Mouse (Mus musculus): ENCODE results near the gene St6galnac3. TPM values are rescaled to one million over a fixed set of nuclear protein-coding genes. Genes with fewer than 3 reads are reported as not detected.

St6galnac3 gene
- polyA plus RNA-seq, 1 experiment, result not detected

- no peaks in the 10 kb centered on the region for H3K27me3 ChIP-seq (ENCODE audit: control insufficient read depth, insufficient read depth, insufficient read length)
- TF ChIP-seq FOSL1 (IDR thresholded peaks at IDR 0.05; ENCODE audit: insufficient read depth, low read length, poor library complexity, severe bottlenecking) (no peak), MYOD1 (IDR thresholded peaks at IDR 0.05; ENCODE audit: control insufficient read depth, insufficient read length, low read depth) (no peak), CTCF (IDR thresholded peaks at IDR 0.05; ENCODE audit: control insufficient read depth, insufficient read depth, insufficient read length) (no peak), USF1 (IDR thresholded peaks at IDR 0.05; ENCODE audit: low read depth) (no peak), MYOG (IDR thresholded peaks at IDR 0.05; ENCODE audit: control insufficient read depth, extremely low read depth, insufficient read length) (no peak), CEBPB (IDR thresholded peaks at IDR 0.05; ENCODE audit: low read depth) (no peak), MAX (IDR thresholded peaks at IDR 0.05) (no peak)
- H3K79me3 ChIP-seq (ENCODE audit: low read depth), result no peaks in the 10 kb centered on the region
- no peaks in the 10 kb centered on the region for H3K36me3 ChIP-seq (ENCODE audit: control insufficient read depth, insufficient read depth)
- no peak overlapping the region for H3ac ChIP-seq (ENCODE audit: control insufficient read depth, insufficient read length, low read depth)
- no peak overlapping the region for H3K4me3 ChIP-seq (ENCODE audit: insufficient read depth, poor library complexity, severe bottlenecking)
- H3K79me2 ChIP-seq (ENCODE audit: control insufficient read depth, insufficient read depth), result no peaks in the 10 kb centered on the region
Observed at GRCm38 (mm10) chr3:153429840-153430239, 295.1 kb downstream of the St6galnac3 start.

GRCm38 (mm10) chr3:153421918-153422290 lies 303.1 kb downstream of the St6galnac3 start:
- TF ChIP-seq USF1 (IDR thresholded peaks at IDR 0.05; ENCODE audit: low read depth) (no peak), FOSL1 (IDR thresholded peaks at IDR 0.05; ENCODE audit: insufficient read depth, low read length, poor library complexity, severe bottlenecking) (no peak), MAX (IDR thresholded peaks at IDR 0.05) (no peak), MYOD1 (IDR thresholded peaks at IDR 0.05; ENCODE audit: control insufficient read depth, insufficient read length, low read depth) (no peak), CTCF (IDR thresholded peaks at IDR 0.05; ENCODE audit: control insufficient read depth, insufficient read depth, insufficient read length) (no peak), MYOG (IDR thresholded peaks at IDR 0.05; ENCODE audit: control insufficient read depth, extremely low read depth, insufficient read length) (no peak), CEBPB (IDR thresholded peaks at IDR 0.05; ENCODE audit: low read depth) (no peak)
- Histone ChIP-seq H3K79me2 (ENCODE audit: control insufficient read depth, insufficient read depth) (no peaks in the 10 kb centered on the region), H3K4me3 (ENCODE audit: insufficient read depth, poor library complexity, severe bottlenecking) (no peak overlapping the region), H3K79me3 (ENCODE audit: low read depth) (no peaks in the 10 kb centered on the region), H3K36me3 (ENCODE audit: control insufficient read depth, insufficient read depth) (no peaks in the 10 kb centered on the region), H3ac (ENCODE audit: control insufficient read depth, insufficient read length, low read depth) (no peak overlapping the region), H3K27me3 (ENCODE audit: control insufficient read depth, insufficient read depth, insufficient read length) (no peaks in the 10 kb centered on the region)

DNA sequence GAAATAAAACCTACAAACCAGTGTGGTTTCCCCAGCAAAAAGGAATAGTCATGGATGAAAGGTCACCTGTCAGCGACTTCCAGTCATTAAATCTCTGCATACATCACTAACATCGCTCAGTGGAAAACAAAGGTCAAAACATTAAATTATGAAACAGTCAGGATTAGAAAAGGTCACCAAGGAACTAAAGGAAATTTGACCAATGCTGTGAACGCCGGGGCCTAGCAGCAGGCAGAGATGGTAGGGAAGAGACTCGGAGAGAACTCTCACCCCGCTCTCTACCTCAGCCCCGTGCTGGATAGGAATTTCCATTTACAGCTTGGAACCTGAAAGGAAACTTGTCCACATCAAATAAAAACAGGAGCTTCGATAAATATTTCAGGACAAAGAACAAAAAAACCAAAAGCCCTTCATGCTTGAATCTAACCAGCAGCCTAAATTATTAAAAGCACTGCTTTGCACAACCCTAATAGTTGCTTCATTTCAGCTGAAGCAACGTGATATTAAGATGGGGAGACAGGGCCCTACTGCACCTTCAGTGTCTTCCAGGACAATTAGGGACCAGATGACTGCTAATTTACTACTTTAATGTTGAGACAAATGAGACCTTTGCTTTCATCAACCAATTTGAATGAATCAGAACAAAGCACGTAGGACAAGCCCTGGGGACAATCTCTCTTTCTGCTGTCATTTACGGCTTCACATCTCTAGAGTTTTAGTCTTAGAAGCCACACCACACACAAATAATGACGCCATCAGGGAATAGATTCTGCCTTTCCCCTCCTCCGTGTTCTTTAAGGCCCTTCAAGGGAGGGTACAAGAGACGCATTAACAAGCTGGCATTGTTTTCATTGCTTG lies 303.7 kb downstream of the St6galnac3 start:
- H3ac ChIP-seq (ENCODE audit: control insufficient read depth, insufficient read length, low read depth), result no peak overlapping the region
- H3K36me3 ChIP-seq (ENCODE audit: control insufficient read depth, insufficient read depth), result no peaks in the 10 kb centered on the region
- no peak for TF ChIP-seq USF1 (IDR thresholded peaks at IDR 0.05; ENCODE audit: low read depth)
- TF ChIP-seq MAX (IDR thresholded peaks at IDR 0.05), result no peak
- TF ChIP-seq MYOD1 (IDR thresholded peaks at IDR 0.05; ENCODE audit: control insufficient read depth, insufficient read length, low read depth), result no peak
- no peak for TF ChIP-seq MYOG (IDR thresholded peaks at IDR 0.05; ENCODE audit: control insufficient read depth, extremely low read depth, insufficient read length)
- TF ChIP-seq FOSL1 (IDR thresholded peaks at IDR 0.05; ENCODE audit: insufficient read depth, low read length, poor library complexity, severe bottlenecking), result no peak
- no peak for TF ChIP-seq CEBPB (IDR thresholded peaks at IDR 0.05; ENCODE audit: low read depth)
- TF ChIP-seq CTCF (IDR thresholded peaks at IDR 0.05; ENCODE audit: control insufficient read depth, insufficient read depth, insufficient read length), result no peak
- H3K27me3 ChIP-seq (ENCODE audit: control insufficient read depth, insufficient read depth, insufficient read length), result no peaks in the 10 kb centered on the region
- H3K79me2 ChIP-seq (ENCODE audit: control insufficient read depth, insufficient read depth), result no peaks in the 10 kb centered on the region
- no peak overlapping the region for H3K4me3 ChIP-seq (ENCODE audit: insufficient read depth, poor library complexity, severe bottlenecking)
- H3K79me3 ChIP-seq (ENCODE audit: low read depth), result no peaks in the 10 kb centered on the region

DNA sequence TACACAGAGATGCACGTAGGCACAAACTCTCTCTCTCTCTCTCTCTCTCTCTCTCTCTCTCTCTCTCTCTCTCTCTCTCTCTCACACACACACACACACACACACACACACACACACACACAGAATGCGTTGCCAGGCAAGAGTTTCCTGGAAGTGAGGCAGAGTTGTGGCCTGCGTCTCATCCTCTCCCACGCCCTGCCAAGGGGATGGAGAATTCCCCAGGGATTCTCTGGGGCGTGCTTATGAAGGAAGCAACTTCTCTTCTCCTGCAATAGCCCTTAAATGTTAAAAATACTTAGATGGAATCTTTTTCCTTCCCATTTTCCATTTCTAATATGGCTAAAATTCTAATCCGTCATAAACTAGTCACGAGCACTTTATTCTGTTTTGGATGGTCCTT lies 305.6 kb downstream of the St6galnac3 start:
- Histone ChIP-seq H3K27me3 (ENCODE audit: control insufficient read depth, insufficient read depth, insufficient read length) (no peaks in the 10 kb centered on the region), H3K36me3 (ENCODE audit: control insufficient read depth, insufficient read depth) (no peaks in the 10 kb centered on the region), H3K4me3 (ENCODE audit: insufficient read depth, poor library complexity, severe bottlenecking) (no peak overlapping the region), H3K79me2 (ENCODE audit: control insufficient read depth, insufficient read depth) (no peaks in the 10 kb centered on the region), H3K79me3 (ENCODE audit: low read depth) (no peaks in the 10 kb centered on the region), H3ac (ENCODE audit: control insufficient read depth, insufficient read length, low read depth) (no peak overlapping the region)
- TF ChIP-seq MAX (IDR thresholded peaks at IDR 0.05), result no peak
- TF ChIP-seq MYOD1 (IDR thresholded peaks at IDR 0.05; ENCODE audit: control insufficient read depth, insufficient read length, low read depth), result no peak
- TF ChIP-seq CEBPB (IDR thresholded peaks at IDR 0.05; ENCODE audit: low read depth), result no peak
- TF ChIP-seq MYOG (IDR thresholded peaks at IDR 0.05; ENCODE audit: control insufficient read depth, extremely low read depth, insufficient read length), result no peak
- no peak for TF ChIP-seq FOSL1 (IDR thresholded peaks at IDR 0.05; ENCODE audit: insufficient read depth, low read length, poor library complexity, severe bottlenecking)
- no peak for TF ChIP-seq USF1 (IDR thresholded peaks at IDR 0.05; ENCODE audit: low read depth)
- TF ChIP-seq CTCF (IDR thresholded peaks at IDR 0.05; ENCODE audit: control insufficient read depth, insufficient read depth, insufficient read length), result no peak

GRCm38 (mm10) chr3:153417001-153417400 lies 308.0 kb downstream of the St6galnac3 start:
- Histone ChIP-seq H3K4me3 (ENCODE audit: insufficient read depth, poor library complexity, severe bottlenecking) (no peak overlapping the region), H3K27me3 (ENCODE audit: control insufficient read depth, insufficient read depth, insufficient read length) (no peaks in the 10 kb centered on the region), H3ac (ENCODE audit: control insufficient read depth, insufficient read length, low read depth) (no peak overlapping the region), H3K79me2 (ENCODE audit: control insufficient read depth, insufficient read depth) (no peaks in the 10 kb centered on the region), H3K36me3 (ENCODE audit: control insufficient read depth, insufficient read depth) (no peaks in the 10 kb centered on the region), H3K79me3 (ENCODE audit: low read depth) (no peaks in the 10 kb centered on the region)
- TF ChIP-seq MAX (IDR thresholded peaks at IDR 0.05), result no peak
- no peak for TF ChIP-seq FOSL1 (IDR thresholded peaks at IDR 0.05; ENCODE audit: insufficient read depth, low read length, poor library complexity, severe bottlenecking)
- no peak for TF ChIP-seq CTCF (IDR thresholded peaks at IDR 0.05; ENCODE audit: control insufficient read depth, insufficient read depth, insufficient read length)
- TF ChIP-seq MYOD1 (IDR thresholded peaks at IDR 0.05; ENCODE audit: control insufficient read depth, insufficient read length, low read depth), result no peak
- TF ChIP-seq USF1 (IDR thresholded peaks at IDR 0.05; ENCODE audit: low read depth), result no peak
- no peak for TF ChIP-seq MYOG (IDR thresholded peaks at IDR 0.05; ENCODE audit: control insufficient read depth, extremely low read depth, insufficient read length)
- no peak for TF ChIP-seq CEBPB (IDR thresholded peaks at IDR 0.05; ENCODE audit: low read depth)
